Mouse (Mus musculus) brain, embryonic 14.5 days (tissue): Measurements from ENCODE around the gene Pum1.

Source experiments
- CTCF ChIP-seq: fragments of 200-500 bp; IDR thresholded peaks from 2 replicates; pipeline ENCODE4 v1.5.1; 2012; ENCODE audit warnings: inconsistent platforms, mild to moderate bottlenecking, moderate library complexity, borderline replicate concordance; ENCODE audit not compliant: insufficient read depth, insufficient read length; ENCODE audit errors: extremely low read depth
- POLR2A ChIP-seq: fragments of 200-500 bp; IDR thresholded peaks from 2 replicates; pipeline ENCODE4 v1.6.1; 2012; ENCODE audit warnings: mild to moderate bottlenecking, inconsistent platforms, borderline replicate concordance; ENCODE audit not compliant: poor library complexity, insufficient read depth, insufficient read length, severe bottlenecking; ENCODE audit errors: extremely low read depth

DNA sequence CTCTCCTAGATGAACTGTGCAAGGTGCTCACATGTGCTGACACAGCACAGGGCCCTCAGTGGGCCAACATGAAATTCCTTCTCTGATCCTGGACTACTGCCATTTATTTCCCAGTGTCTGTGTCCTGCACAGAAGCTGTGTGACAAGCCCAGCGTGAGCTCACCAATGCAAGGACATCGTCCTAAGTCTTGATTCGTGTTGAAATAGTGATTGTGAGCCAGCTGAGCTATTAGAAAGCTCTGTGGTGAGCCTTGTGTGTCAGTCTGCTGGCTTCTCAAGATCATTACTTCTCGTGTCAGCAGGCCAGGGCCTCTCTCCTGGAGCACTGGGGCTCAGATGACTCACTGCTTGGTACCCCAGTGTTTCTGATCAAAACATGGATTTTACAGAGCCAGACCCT, 110.8 kb downstream of the Pum1 start:
- TF ChIP-seq CTCF (no peak), POLR2A (no peak)
